Mouse (Mus musculus) kidney, adult 2 months (tissue): ENCODE results near the gene 5330417H12Rik. TPM values are rescaled to one million over a fixed set of nuclear protein-coding genes. Genes with fewer than 3 reads are reported as not detected.
A peak's percentile ranks its signal among the peaks of the same experiment; 100 is the strongest.

Source experiments
- DNase-seq: peaks from one replicate; pipeline ENCODE4 v3.0.0; 2021
- H3K27ac ChIP-seq: fragments of 200-500 bp; 2 replicates; pipeline ENCODE4 v1.5.1; 2012; ENCODE audit warnings: low read depth, low read length, control low read depth, inconsistent platforms; ENCODE audit not compliant: insufficient read depth
- H3K27me3 ChIP-seq: fragments of 200-500 bp; replicated peaks from 2 replicates; pipeline ENCODE4 v1.6.1; 2012; ENCODE audit warnings: mild to moderate bottlenecking, moderate library complexity, low read length, inconsistent platforms; ENCODE audit not compliant: control insufficient read depth, insufficient read depth
- H3K36me3 ChIP-seq: fragments of 200-500 bp; 2 replicates; pipeline ENCODE4 v1.6.1; 2012; ENCODE audit warnings: mild to moderate bottlenecking, moderate library complexity, low read length, inconsistent platforms; ENCODE audit not compliant: control insufficient read depth, insufficient read depth
- H3K4me1 ChIP-seq: fragments of 200-500 bp; 2 replicates; pipeline ENCODE4 v1.6.1; 2011; ENCODE audit warnings: low read length; ENCODE audit not compliant: control insufficient read depth, insufficient read depth
- H3K4me3 ChIP-seq: fragments of 200-500 bp; 2 replicates; pipeline ENCODE4 v1.5.1; 2011; ENCODE audit warnings: mild to moderate bottlenecking, low read depth, low read length, control low read depth; ENCODE audit not compliant: insufficient read depth
- CTCF ChIP-seq: fragments of 200-500 bp; conservative IDR thresholded peaks from 2 replicates; pipeline ENCODE4 v1.5.1; 2011; ENCODE audit warnings: low read depth, mild to moderate bottlenecking, control low read depth, low read length, moderate library complexity, mixed read lengths; ENCODE audit not compliant: insufficient read depth, insufficient read length
- POLR2A ChIP-seq: fragments of 200-500 bp; IDR thresholded peaks from one replicate; pipeline ENCODE4 v1.6.1; 2011; ENCODE audit warnings: low read depth, low read length, control low read depth
- WGBS: fragments of 180-500 bp; shearing (Covaris S2); methylation state at CpG from one replicate; pipeline ENCODE4 v1.1.7; 2018; 5-methylcytosine and 5-hydroxymethylcytosine counted together
- polyA plus RNA-seq: library from polyadenylated mRNA; depleted of rRNA; stranded (reverse); fragments of >200 nt; gene quantifications from 2 replicates; pipeline ENCODE4 v1.2.3, GENCODE M21; 2012; rRNA removed

Gene 5330417H12Rik
- not detected in 2 replicates for polyA plus RNA-seq

- Histone ChIP-seq H3K36me3 (no peaks in the 10 kb centered on the region), H3K4me1 (no peaks in the 10 kb centered on the region), H3K27me3 (no peaks in the 10 kb centered on the region), H3K27ac (no peak within 1 kb of the TSS), H3K4me3 (no peak within 1 kb of the TSS)
- TF ChIP-seq POLR2A, result no peak
- TF ChIP-seq CTCF, result no peak
- WGBS, result 85% methylated on average over 2 of the region's 2 CpGs
- DNase-seq, result no peak
Measured at GRCm38 (mm10) chr7:107625061-107625460, at the start of gene 5330417H12Rik. Gene 5330417H12Rik, minus strand, starts transcription at chr7:107625161.

DNA sequence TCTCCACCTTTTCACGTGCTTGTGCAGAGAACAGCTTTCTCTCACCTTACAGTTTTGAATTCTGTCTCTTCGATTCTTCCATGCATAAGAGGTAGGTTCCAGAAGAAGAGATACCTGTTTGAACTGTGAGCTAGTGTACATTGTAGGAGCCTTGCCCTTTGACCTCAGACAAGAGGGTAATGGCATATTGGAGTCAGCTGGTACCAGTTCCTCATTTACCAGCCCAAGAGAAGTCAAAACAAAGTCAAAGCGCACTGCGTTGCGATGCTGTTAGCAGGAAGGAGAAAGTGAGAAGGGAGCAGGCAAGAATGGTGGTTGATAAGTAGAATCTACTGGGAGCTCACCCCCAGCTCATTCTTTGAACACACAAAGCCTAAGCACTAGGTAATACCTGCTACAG lies 43.6 kb upstream of the 5330417H12Rik start:
- peaks cover 12% of the 10 kb centered on the region for H3K4me1 ChIP-seq
- TF ChIP-seq CTCF (no peak), POLR2A (no peak)
- WGBS, result 78% methylated on average over 5 of the region's 5 CpGs

DNA sequence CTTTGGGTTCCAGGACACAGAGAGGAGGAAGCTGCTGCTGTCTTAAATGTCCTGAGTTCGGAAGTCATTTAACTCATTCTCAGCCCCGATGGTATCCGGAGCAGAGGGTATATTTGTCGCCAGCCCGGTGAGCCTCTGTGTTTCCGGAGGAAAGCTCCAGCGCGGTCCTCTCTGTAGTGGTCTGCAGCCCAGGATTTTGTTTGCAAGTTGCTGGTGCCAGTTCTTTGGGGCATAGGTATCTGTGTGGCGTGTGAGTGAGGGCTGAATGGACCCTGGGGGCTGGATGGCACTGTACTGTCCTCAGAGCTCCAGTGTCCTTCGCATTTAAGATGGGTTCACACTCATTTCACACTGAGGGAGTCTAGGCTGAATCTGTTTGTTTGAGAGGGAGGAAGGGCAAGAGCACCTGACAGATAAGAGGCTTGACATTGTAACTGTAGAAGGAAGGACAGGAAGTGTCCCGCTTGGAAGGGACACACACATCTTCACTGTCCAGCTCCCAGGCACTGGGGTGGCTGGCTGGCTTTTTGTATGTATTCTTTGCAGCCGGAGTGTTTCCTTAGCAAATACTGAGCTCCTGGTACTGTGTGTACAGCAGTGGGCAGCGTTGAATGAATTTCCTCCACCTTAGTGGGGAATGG lies 41.4 kb upstream of the 5330417H12Rik start:
- Histone ChIP-seq H3K4me1 (peaks cover 12% of the 10 kb centered on the region), H3K27ac (peak overlapping the region; percentile 26), H3K27me3 (no peaks in the 10 kb centered on the region), H3K36me3 (no peaks in the 10 kb centered on the region), H3K4me3 (peak overlapping the region; percentile 38; the same call in 1 of the 2 replicates)
- WGBS, result 45% methylated on average over 13 of the region's 13 CpGs
- TF ChIP-seq POLR2A (no peak), CTCF (no peak)
- DNase-seq, result no peak

More for the DNA sequence above, 43.6 kb upstream of the 5330417H12Rik start:
- DNase-seq, result no peak
- Histone ChIP-seq H3K27ac (no peak overlapping the region), H3K36me3 (no peaks in the 10 kb centered on the region), H3K27me3 (no peaks in the 10 kb centered on the region), H3K4me3 (no peak overlapping the region)

DNA sequence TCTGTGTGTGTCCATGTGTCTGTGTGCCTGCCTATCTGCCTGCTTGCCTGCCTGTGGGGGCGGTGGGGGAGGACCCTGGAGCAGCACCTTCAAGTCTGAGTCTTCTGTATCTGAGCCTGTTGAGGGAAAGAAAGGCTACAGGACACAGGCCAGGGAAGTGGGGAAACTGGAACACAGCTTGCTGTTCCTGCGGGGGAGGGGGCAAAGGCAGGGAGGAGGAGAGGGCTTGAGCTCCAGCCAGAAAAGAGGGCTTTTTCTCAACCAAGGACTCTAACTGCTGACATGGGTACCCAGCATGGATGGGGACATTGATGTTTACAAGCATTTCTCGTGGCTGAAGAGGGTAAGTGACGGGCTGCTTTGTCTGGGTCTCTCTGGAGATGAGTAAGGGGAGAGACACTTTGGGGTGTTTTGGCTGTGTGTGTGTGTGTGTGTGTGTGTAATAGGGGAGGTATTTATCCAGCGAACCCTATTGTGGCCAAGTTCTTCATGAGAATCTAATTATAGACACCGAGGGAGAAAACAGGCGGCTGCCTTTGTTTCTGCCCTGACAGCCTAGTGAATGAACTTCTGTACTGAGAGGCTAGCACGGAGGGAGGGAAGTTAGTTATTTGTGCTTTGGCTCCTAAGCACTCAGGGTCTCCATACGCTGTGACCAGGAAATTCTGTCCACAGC lies 40.8 kb upstream of the 5330417H12Rik start:
- H3K36me3 ChIP-seq, result no peaks in the 10 kb centered on the region
- peak; percentile 24 for DNase-seq
- H3K27ac ChIP-seq, result peak overlapping the region; percentile 71
- TF ChIP-seq POLR2A (no peak), CTCF (no peak)
- WGBS, result 37% methylated on average over 9 of the region's 9 CpGs
- no peaks in the 10 kb centered on the region for H3K27me3 ChIP-seq
- peak overlapping the region; percentile 38 for H3K4me3 ChIP-seq
- H3K4me1 ChIP-seq, result peaks cover 12% of the 10 kb centered on the region

DNA sequence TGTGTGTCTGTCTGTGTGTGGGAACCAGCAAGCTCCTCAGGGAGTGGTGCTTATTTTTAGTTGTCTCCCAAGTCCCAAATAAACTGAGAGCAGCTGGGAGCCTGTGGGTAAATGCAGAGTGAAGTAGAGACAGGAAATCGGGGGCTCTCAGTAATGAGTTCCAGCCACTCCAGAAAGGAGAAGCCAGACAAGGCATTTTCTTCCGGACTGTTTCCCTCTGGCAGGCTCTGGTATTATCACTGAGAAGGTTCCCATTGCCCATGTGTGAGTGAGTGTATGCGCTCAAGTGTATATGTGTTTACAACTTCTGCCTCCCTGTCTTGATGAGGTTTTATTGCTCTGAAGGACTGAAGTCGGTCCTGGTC lies 40.2 kb upstream of the 5330417H12Rik start:
- Histone ChIP-seq H3K4me3 (peak overlapping the region; percentile 38; the same call in 1 of the 2 replicates), H3K36me3 (no peaks in the 10 kb centered on the region), H3K27me3 (no peaks in the 10 kb centered on the region), H3K27ac (peak overlapping the region; percentile 71), H3K4me1 (peaks cover 12% of the 10 kb centered on the region)
- TF ChIP-seq POLR2A, result no peak
- no peak for TF ChIP-seq CTCF
- DNase-seq, result no peak
- 40% methylated on average over 4 of the region's 4 CpGs for WGBS

- Histone ChIP-seq H3K36me3 (no peaks in the 10 kb centered on the region), H3K27ac (peak overlapping the region; percentile 46), H3K4me3 (no peak overlapping the region), H3K4me1 (peaks cover 12% of the 10 kb centered on the region), H3K27me3 (no peaks in the 10 kb centered on the region)
- peak; percentile 68 for DNase-seq
- TF ChIP-seq POLR2A, result no peak
- TF ChIP-seq CTCF, result no peak
- WGBS, result 27% methylated on average over 8 of the region's 8 CpGs
Measured at GRCm38 (mm10) chr7:107664063-107665056, 39.4 kb upstream of the 5330417H12Rik start.
